Mouse (Mus musculus) stomach, postnatal 0 days (tissue): ENCODE measurements at regions not wholly inside any gene's neighbourhood (a gene's known extent, or its start where the extent isn't known, plus 50 kb on each side); places are given as distances from the start of the nearest gene placed in this dataset.

Experiments
- CTCF ChIP-seq: IDR thresholded peaks from 2 replicates; pipeline ENCODE4 v1.5.1; 2016; ENCODE audit warnings: antibody characterized with exemption, low read depth, mild to moderate bottlenecking, moderate library complexity
- EP300 ChIP-seq: optimal IDR thresholded peaks from 2 replicates; pipeline ENCODE3; 2016; ENCODE audit warnings: antibody characterized with exemption

- TF ChIP-seq EP300 (no peak), CTCF (no peak)
These were observed 905.7 kb downstream of the Kcnma1 start for GRCm38 (mm10) chr14:23108590-23108989.
